Mouse (Mus musculus) common myeloid progenitor, adult 5-6 weeks (primary cell): Measurements from ENCODE around the gene Snu13. TPM values are rescaled to one million over a fixed set of nuclear protein-coding genes. Genes with fewer than 3 reads are reported as not detected.
A peak's percentile ranks its signal among the peaks of the same experiment; 100 is the strongest.

ENCODE experiments used
- ATAC-seq: replicated peaks from 2 replicates; pipeline ENCODE4 v1.8.0; 2016; ENCODE audit warnings: low read depth, mild to moderate bottlenecking, moderate TSS enrichment, inconsistent platforms; ENCODE audit not compliant: poor library complexity, severe bottlenecking
- total RNA-seq: library from RNA; stranded (forward); fragments of 200-1000, 187-1606 nt; gene quantifications from 2 replicates; pipeline ENCODE4 v1.2.3, GENCODE M21; 2017

The Snu13 gene
- total RNA-seq = 197 and 206 TPM in 2 replicates

GRCm38 (mm10) chr15:82047080-82047883 lies at the start of gene Snu13:
Gene Snu13 (minus strand): TSS chr15:82047598.
- ATAC-seq = peak; percentile 83

- no peak for ATAC-seq
These were observed 43.7 kb upstream of the Snu13 start for GRCm38 (mm10) chr15:82091061-82091460.

DNA sequence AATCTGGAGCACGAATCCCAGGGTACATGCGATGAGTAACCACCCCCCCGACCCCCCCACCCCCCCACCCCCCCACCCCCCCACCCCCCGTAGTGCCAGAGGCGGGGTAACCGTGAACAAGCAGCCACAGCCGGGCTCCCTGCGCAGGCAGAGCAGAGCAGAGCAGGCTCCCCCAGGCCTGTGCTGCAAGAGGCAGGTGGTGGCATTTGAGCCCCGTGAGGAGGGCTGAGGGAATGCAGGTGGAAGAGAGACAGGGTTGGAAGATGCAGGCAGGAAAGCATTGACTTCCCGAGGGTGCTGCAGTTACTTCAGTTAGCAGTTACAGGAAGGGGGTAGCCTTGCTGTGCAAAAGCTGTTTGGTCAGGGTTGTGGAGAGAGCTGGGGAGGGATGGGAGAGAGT lies 39.9 kb upstream of the Snu13 start:
- ATAC-seq = peak; percentile 62; the same call in 1 of the 2 replicates

DNA sequence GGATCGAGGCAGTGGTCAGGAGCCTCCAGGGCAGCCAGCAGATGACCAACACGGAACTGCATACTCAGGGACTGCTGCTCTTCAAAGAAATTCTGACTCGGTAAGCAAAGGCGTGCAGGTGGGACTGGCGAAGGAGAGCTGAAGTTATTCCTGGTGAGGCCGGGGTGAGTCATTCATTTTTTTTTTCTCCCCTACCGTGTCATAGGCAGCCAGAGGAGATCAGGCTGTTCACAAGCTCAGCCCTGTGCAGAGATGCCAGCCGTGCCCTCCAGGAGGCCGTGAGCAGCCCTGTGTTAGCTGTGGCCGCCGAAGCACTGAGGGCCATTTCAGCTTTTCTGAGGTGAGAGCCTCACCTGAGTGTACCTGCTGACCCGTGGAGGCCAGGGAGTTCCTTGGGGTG lies 38.7 kb upstream of the Snu13 start:
- no peak for ATAC-seq

DNA sequence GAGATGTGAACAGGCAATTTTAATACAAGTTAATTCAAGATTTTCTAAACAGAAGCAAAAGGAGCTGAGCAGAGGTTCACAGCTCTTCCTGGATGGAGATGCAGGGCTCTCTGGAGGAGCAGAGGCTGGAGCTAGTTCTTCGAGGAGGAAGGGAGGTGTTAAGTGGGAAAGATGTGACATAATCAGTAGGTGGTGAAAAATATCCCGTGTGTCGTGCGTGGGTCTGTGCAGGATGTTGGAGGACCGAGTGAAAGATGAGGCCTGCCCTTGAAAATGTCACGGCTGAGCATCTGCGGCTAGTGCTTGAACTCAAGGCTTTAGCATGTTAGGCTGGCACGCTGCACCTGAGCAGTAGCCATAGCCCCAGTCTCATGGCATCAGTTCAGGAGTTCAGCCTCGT lies 38.2 kb upstream of the Snu13 start:
- no peak for ATAC-seq

DNA sequence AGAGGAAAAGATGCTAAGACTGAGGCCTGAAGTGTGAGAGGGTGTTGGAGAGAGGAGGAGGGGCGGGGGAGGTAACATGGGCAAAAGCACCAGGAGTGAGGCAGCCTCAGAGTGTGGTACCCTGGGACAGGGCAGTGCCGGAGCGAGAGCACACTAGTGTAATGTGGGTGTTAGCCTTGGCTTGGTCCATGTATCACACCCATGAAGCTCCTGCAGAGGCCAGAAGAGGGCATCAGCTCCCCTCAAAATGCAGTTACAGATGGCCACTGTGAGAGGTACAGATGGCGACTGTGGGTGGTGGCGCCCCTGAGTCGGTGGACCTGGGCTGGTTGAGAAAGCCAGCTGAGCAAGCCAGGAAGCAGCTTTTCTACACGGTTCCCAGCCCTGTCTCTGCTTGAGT lies 33.8 kb upstream of the Snu13 start:
- ATAC-seq = peak; percentile 94

DNA sequence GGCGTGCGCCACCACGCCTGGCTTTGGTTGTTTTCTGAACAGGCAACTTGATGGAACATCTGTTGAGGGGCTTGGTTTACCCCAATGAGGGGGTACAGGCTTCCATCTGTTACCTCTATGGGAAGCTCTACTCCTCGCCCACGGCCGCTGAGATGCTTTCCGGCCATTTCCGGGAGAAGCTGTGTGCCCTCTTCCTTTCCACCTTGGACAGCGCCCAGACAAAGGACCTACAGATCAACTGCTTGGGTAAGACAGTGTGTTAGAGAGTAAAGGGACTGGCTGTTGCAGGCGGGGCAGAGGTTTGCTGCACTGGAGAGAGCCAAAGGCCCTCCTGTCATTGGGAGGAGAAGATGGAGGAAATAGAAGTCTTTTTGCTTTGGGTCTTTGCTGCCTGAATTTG lies 32.5 kb upstream of the Snu13 start:
- no peak for ATAC-seq

- ATAC-seq = no peak
These were observed 26.1 kb upstream of the Snu13 start for GRCm38 (mm10) chr15:82073490-82073889.

DNA sequence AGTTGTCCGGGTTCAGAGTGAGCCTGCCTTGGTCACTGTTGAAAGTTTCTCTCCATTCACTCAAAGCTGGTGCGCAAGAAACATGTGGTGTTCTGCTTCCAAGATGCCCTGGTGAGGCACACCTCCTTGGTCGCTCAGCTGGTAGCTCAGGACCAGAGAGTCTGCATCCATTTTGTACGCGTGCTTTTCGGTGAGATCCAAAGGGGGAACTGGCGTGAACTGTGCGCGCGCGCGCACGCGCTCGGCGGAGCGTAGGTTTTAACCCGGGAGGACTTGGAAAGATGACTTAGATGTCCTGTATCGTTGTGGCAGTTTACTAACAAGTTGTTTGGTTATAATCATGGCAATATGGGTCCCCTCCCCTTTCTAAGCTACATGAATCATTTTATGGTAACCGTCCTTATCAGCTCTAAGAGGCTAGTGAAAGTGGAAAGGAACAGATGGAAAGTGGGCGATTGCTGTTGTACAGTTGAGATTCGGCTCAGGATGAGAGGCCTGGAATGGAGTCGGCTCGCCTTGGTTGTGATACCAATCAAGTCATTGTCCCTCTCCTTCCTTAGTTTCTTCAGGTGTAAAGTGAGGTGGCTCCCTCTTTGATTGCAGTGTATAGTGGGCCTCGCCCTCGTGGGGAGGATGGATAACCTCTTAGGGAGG lies 24.5 kb upstream of the Snu13 start:
- no peak for ATAC-seq

DNA sequence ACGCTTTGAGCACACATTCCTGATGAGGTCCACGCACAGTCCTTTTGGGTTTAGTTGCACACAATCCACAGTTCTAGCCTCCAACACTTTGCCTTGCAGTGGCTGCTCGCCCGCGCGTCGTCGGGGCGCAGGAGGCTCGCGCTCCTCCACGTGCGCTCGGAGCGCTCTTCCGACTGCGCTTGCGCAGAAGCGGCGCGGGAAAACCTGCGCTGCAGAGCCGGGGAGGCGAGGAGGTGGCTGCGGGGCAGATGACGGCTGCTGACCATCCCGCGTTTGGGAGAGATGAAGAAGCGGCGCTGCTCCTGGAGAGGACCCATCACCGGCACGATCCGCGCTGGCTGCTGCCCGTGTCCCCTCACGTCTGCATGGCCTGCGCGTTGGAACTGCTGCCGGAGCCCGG lies 22.5 kb upstream of the Snu13 start, which contains the start of gene Mei1:
TSS of gene Mei1 (plus strand) at position 99 of the 400 bp plus-strand sequence.
- ATAC-seq = no peak

DNA sequence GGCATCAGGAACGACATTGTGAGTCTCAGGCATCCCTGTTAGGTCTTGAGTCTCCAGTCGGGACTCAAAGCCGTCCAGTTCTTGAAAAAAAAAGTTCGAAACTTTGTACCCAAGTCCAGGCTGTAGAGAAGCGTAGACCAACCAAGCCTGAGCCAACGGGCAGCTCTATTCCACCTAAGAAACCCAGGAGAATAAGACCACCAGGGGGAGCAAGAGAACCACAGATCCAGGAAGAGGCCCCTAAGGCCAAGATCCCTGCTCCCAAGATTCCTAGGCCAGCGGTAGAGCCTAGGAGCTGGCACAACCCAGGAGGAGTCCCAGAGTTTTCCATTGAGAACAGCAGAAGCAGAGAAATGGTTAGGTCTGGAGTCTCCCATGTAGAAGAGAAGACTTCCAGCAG lies 18.1 kb upstream of the Snu13 start:
- ATAC-seq = peak; percentile 74

DNA sequence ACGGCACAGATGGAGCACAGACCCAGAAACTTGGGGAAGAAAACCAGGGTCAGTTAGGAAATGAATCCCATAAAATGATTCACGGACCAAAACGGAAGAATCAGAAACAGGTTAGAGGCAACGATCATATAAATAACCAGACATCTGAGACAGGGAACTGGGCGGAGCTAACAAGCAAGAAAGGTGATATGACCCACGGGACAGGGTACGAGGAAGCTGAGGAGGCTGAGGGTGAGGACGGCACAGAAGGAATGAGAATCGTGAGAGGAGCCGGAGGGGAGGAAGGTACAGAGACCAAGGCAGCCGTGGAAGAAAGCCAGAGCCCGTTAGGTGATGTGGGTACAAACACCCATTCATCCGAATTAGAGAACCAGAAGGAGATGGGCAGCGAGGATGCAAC lies 16.5 kb upstream of the Snu13 start:
- ATAC-seq = no peak

DNA sequence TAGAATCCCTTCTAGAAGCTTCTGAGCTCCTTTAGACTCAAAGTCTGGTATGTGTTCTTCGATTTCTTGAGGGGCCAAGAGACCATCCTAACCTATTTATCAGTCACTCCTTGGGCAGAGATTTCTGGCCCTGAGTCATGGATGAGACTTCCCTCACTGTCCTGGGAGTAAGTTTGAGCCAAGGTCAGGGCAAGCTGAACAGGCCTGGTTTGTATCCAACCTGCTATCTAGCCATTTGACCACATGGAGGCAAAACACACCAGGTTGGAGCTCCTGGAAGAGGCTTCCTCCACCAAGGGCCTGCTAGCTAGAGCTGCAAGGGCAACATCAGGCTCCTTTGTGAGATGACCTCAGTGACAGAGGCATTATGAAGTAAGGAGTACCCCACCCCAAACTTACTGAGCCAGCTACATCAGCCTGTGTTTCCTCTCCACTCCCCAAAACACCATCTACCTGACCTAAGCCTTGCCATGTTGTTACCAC lies 11.4 kb upstream of the Snu13 start, which contains the start of gene 4930407I10Rik:
TSS of gene 4930407I10Rik (plus strand) at position 433 of the 483 bp plus-strand sequence.
- ATAC-seq = no peak

GRCm38 (mm10) chr15:82052544-82052943 lies 5.1 kb upstream of the Snu13 start:
- no peak for ATAC-seq

DNA sequence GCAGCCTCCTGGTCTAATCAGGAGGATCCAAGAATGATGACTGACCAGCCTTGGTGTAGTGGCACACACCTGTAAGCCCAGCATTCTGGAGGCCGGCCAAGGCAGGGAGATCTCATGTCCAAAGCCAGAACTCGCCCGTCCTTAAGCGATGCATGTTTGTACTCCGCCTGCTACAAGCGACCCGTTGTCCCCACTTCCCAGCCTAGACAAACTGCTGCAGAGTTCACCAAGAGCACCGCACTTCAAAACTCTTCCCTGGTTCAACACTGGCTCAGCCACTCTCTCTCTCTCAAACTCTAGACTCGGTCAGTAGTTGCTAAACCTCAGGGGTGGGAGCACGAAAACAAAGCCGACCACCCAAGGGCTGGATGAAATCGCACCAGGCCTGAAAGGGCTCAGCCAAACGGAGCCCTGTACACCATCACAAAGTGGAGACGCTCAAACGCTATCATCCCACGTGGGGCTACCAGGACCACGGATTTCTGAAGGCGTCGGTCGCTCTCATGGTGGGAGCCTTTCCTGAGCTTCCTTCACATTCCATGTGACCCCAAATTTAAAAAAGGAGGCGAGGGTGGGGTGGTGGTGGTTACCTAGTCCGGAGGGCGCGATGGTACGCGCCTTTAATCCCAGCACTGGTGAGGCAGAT lies 1.0 kb downstream of the Snu13 start:
- peak; percentile 17; the same call in 1 of the 2 replicates for ATAC-seq

- ATAC-seq = no peak
These were observed 3.1 kb downstream of the Snu13 start for GRCm38 (mm10) chr15:82044166-82044784.

GRCm38 (mm10) chr15:82040650-82041049 lies 6.7 kb downstream of the Snu13 start:
- peak; percentile 89 for ATAC-seq

GRCm38 (mm10) chr15:82035904-82036689 lies 11.3 kb downstream of the Snu13 start:
- no peak for ATAC-seq

DNA sequence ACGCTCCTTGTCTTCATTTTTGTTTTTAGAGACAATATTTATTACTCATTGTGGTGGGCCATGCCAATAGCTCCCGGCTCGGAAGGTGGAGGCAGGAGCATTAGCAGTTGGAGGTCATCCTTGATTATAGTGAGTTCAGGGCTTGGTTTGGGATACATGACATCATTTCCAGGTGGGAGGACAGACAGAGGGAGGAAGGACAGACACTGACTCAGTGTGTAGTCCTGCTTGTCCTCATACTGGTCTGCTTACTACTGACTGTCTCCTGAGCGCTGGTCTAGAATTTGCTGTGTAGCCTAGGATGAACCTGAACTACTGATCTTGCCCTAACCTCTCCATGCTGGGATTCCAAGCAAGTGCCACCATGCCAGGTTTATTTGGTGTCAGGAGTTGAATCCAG lies 13.6 kb downstream of the Snu13 start, which contains the start of gene Desi1:
TSS of gene Desi1 (minus strand) at position 101 of the 400 bp plus-strand sequence.
- ATAC-seq = no peak
